Mouse (Mus musculus): Measurements from ENCODE around the gene Xlr4c.
"Not testable (repeated sequence)": the region's sequence is repeated elsewhere in the genome, so short reads cannot be mapped to it uniquely, and the experiment has no call there.

GRCm38 (mm10) chrX:73265270-73265669, 22.3 kb upstream of the Xlr4c start, which contains the start of gene Xlr3c:
- TF ChIP-seq CTCF (IDR thresholded peaks at IDR 0.05; ENCODE audit: low read depth, low read length); TAL1 (conservative IDR thresholded peaks at IDR 0.05; ENCODE audit: low read depth, low read length); GATA1 (IDR thresholded peaks at IDR 0.05; ENCODE audit: borderline replicate concordance, low read length); POLR2AphosphoS5 (IDR thresholded peaks at IDR 0.05; ENCODE audit: insufficient replicate concordance, low read depth, low read length): not testable (repeated sequence)
